Mouse (Mus musculus): Measurements from ENCODE around the gene Sar1a. TPM values are rescaled to one million over a fixed set of nuclear protein-coding genes. Genes with fewer than 3 reads are reported as not detected.

The Sar1a gene
- polyA plus RNA-seq, 1 experiment from 2014 or later = 62.1 TPM

DNA sequence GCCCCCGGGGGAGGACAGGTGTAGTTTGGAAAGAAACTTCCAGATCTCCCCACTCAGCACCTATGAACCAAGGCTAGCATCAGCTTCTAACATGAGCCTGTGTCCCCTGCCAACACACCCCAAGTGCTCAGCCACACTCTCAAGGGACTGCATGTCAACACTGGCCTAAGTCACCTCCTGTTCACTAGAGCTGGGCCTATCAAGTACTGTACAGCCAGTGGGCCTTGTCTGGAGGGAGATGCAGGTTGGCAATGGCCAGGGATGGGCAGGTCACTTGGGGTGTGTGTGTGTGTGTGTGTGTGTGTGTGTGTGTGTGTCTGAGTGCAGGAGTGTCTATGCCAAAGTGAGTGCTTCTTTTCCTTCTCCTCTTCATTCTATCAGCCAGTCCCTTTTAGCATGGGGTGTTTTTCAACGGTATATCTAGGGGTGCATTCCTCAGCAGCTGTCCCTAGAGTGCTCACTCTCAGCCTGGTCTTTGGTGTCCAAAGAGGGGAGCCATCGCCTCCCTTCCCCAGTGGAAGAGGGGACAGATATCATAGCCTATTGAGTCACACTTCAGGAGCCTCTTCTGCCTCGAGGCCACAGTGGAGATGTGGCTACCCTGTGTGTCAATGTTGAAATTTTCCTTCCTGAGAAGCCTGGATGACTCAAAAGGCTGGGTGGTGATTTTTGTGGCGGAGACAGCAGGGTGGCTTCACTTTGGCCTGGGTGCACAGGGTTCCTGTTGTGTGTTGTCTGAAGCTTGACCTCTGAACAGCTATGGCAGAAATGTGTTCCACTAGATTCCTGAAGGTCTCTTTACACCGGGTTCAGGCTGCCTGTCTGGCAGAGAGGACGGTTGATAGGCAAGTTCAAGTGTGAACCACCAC is 36.1 kb downstream of the Sar1a start:
- Histone ChIP-seq H3K27ac (ENCODE audit: low read depth) (peak overlapping the region; percentile 35; the same call in 1 of the 2 replicates), H3K4me3 (ENCODE audit: low read depth, low read length) (peak overlapping the region; percentile 59), H3K4me1 (ENCODE audit: insufficient read depth) (peaks cover 23% of the 10 kb centered on the region), H3K9me3 (ENCODE audit: low read length) (no peaks in the 10 kb centered on the region), H3K9ac (replicated peaks) (peak overlapping the region; percentile 59; the same call in 1 of the 2 replicates), H3K27me3 (ENCODE audit: insufficient read depth, low read length) (no peaks in the 10 kb centered on the region), H3K36me3 (replicated peaks; ENCODE audit: insufficient read depth, low read length) (no peaks in the 10 kb centered on the region), H3K4me2 (ENCODE audit: low read depth, low read length) (peak overlapping the region; percentile 84)
- ATAC-seq (peak; percentile 13; the same call in 1 of the 2 replicates), DNase-seq (no peak)
- TF ChIP-seq CTCF (IDR thresholded peaks at IDR 0.05; ENCODE audit: low read depth) (no peak), EP300 (IDR thresholded peaks at IDR 0.05; ENCODE audit: low read depth) (no peak)
- 64% methylated on average over 7 of the region's 7 CpGs for whole genome bisulfite sequencing (ENCODE audit: insufficient replicate concordance)

DNA sequence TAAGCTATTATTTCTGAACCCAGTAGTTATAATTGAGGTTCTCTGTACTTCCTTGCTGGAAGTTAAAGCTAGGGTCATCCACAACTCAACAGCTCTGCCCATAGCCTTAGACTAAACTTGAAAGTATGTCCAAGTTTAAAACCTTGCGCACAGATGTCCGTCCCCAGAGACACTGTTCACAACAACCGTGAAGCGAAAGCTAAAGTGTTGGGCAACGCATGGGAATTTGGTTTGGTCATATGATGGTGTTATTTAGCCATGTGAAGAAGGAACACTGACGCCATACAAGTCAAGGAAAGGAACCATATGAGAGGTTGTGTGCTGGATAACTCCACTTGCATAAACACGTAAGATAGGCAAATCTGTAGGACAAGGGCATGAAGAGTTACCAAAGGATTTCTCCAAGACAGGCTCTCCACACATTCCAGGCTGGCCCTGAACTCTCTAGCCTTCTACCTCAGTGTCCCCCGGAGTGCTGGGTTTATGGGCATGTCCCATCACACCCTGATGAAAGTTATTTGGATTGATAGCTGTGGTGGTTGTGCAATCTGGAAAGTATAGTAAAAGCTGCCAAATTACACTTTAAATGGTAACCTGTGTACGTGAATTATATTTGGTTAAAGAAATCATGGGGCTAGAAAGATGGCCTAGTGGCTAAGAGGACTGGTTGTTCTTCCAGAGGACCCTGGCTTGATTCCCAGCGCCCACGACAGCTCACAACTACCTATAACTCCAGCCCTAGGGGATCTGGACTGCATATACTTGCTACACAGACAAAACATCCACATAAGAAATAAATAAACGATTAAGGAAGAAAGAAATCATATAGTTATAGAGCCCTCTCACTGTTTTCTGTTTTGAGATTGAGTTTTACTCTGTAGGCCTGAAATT is 37.6 kb downstream of the Sar1a start:
- DNase-seq (no peak), ATAC-seq (no peak)
- H3K4me3 ChIP-seq (ENCODE audit: low read depth, low read length) = no peak overlapping the region
- H3K4me2 ChIP-seq (ENCODE audit: low read depth, low read length) = no peak overlapping the region
- H3K27ac ChIP-seq (ENCODE audit: low read depth) = no peak overlapping the region
- no peak overlapping the region for H3K9ac ChIP-seq (replicated peaks)
- peaks cover 23% of the 10 kb centered on the region for H3K4me1 ChIP-seq (ENCODE audit: insufficient read depth)
- no peaks in the 10 kb centered on the region for H3K9me3 ChIP-seq (ENCODE audit: low read length)
- 81% methylated on average over 12 of the region's 12 CpGs for WGBS (ENCODE audit: insufficient replicate concordance)
- H3K36me3 ChIP-seq (replicated peaks; ENCODE audit: insufficient read depth, low read length) = no peaks in the 10 kb centered on the region
- TF ChIP-seq CTCF (IDR thresholded peaks at IDR 0.05; ENCODE audit: low read depth) = no peak
- TF ChIP-seq EP300 (IDR thresholded peaks at IDR 0.05; ENCODE audit: low read depth) = no peak
- no peaks in the 10 kb centered on the region for H3K27me3 ChIP-seq (ENCODE audit: insufficient read depth, low read length)

- H3K36me3 ChIP-seq (replicated peaks; ENCODE audit: insufficient read depth, low read length) = no peaks in the 10 kb centered on the region
- H3K4me3 ChIP-seq (ENCODE audit: low read depth, low read length) = no peak overlapping the region
- H3K9ac ChIP-seq (replicated peaks) = no peak overlapping the region
- no peaks in the 10 kb centered on the region for H3K9me3 ChIP-seq (ENCODE audit: low read length)
- H3K4me1 ChIP-seq (ENCODE audit: insufficient read depth) = peaks cover 14% of the 10 kb centered on the region; the same call in 1 of the 2 replicates
- WGBS (ENCODE audit: insufficient replicate concordance) = 71% methylated on average over 7 of the region's 7 CpGs
- no peaks in the 10 kb centered on the region for H3K27me3 ChIP-seq (ENCODE audit: insufficient read depth, low read length)
- no peak for DNase-seq
- ATAC-seq = no peak
- no peak for TF ChIP-seq CTCF (IDR thresholded peaks at IDR 0.05; ENCODE audit: low read depth)
- no peak for TF ChIP-seq EP300 (IDR thresholded peaks at IDR 0.05; ENCODE audit: low read depth)
- no peak overlapping the region for H3K27ac ChIP-seq (ENCODE audit: low read depth)
- no peak overlapping the region for H3K4me2 ChIP-seq (ENCODE audit: low read depth, low read length)
These were observed 40.2 kb downstream of the Sar1a start for GRCm38 (mm10) chr10:61720331-61720730.

- DNase-seq (no peak), ATAC-seq (no peak)
- Histone ChIP-seq H3K9me3 (ENCODE audit: low read length) (no peaks in the 10 kb centered on the region), H3K9ac (replicated peaks) (no peak overlapping the region), H3K36me3 (replicated peaks; ENCODE audit: insufficient read depth, low read length) (no peaks in the 10 kb centered on the region), H3K4me2 (ENCODE audit: low read depth, low read length) (no peak overlapping the region), H3K27ac (ENCODE audit: low read depth) (no peak overlapping the region), H3K27me3 (ENCODE audit: insufficient read depth, low read length) (no peaks in the 10 kb centered on the region), H3K4me3 (ENCODE audit: low read depth, low read length) (no peak overlapping the region), H3K4me1 (ENCODE audit: insufficient read depth) (no peaks in the 10 kb centered on the region)
- TF ChIP-seq CTCF (IDR thresholded peaks at IDR 0.05; ENCODE audit: low read depth) = no peak
- no peak for TF ChIP-seq EP300 (IDR thresholded peaks at IDR 0.05; ENCODE audit: low read depth)
- 73% methylated on average over 3 of the region's 3 CpGs for WGBS (ENCODE audit: insufficient replicate concordance)
These were observed 42.1 kb downstream of the Sar1a start for GRCm38 (mm10) chr10:61722215-61722614.

DNA sequence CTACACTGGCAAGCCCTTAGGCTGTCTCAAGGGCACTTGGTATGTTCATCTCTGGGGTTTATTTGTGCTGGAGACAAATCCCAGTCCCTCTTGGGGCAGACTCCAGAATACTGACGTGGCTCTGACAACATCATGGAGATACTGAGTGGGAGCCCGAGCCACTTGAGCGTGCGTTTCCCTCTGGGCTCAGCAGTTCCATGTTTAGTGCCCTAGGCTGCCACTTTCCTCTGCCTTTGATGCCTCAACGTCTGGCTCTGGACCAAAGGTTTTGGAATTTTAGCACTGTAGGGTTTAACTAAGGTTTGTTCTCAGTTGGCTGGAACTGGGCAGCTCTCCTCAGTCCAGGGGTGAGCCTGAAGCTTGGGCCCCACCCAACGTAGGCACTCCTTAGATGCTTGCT is 43.2 kb downstream of the Sar1a start:
- WGBS (ENCODE audit: insufficient replicate concordance) = 76% methylated on average over 6 of the region's 6 CpGs
- TF ChIP-seq EP300 (IDR thresholded peaks at IDR 0.05; ENCODE audit: low read depth) = no peak
- TF ChIP-seq CTCF (IDR thresholded peaks at IDR 0.05; ENCODE audit: low read depth) = no peak

DNA sequence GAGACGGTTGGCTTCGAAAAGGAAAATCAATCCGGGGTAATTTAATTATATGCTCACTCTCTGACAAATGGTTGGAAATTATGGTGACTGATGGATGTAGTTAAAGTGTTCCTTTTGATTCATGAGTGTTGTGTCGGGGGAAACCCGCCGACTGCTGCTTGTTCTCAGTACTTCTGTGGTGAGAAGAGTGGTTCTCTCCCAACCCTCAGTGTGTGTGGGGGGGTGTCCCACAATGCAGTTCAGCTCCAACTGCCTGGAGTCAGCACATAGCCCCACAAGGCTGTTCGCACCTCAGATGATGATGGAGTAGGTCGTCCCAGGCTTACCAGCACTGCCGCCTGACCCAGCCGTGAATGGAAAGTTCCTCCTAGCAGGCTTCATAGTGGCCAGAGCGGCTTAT is 49.1 kb downstream of the Sar1a start:
- H3K36me3 ChIP-seq (replicated peaks; ENCODE audit: insufficient read depth, low read length) = 0 out of 2 replicates have a peak, but pooled peaks cover 2% of the 10 kb centered on the region
- no peaks in the 10 kb centered on the region for H3K4me1 ChIP-seq (ENCODE audit: insufficient read depth)
- H3K27ac ChIP-seq (ENCODE audit: low read depth) = no peak overlapping the region
- no peak overlapping the region for H3K9ac ChIP-seq (replicated peaks)
- no peaks in the 10 kb centered on the region for H3K9me3 ChIP-seq (ENCODE audit: low read length)
- ATAC-seq (no peak), DNase-seq (no peak)
- no peak overlapping the region for H3K4me3 ChIP-seq (ENCODE audit: low read depth, low read length)
- H3K27me3 ChIP-seq (ENCODE audit: insufficient read depth, low read length) = no peaks in the 10 kb centered on the region
- H3K4me2 ChIP-seq (ENCODE audit: low read depth, low read length) = no peak overlapping the region
- TF ChIP-seq EP300 (IDR thresholded peaks at IDR 0.05; ENCODE audit: low read depth) = no peak
- no peak for TF ChIP-seq CTCF (IDR thresholded peaks at IDR 0.05; ENCODE audit: low read depth)
- 77% methylated on average over 11 of the region's 11 CpGs for WGBS (ENCODE audit: insufficient replicate concordance)

More for the DNA sequence above, 43.2 kb downstream of the Sar1a start:
- Histone ChIP-seq H3K9me3 (ENCODE audit: low read length) (no peaks in the 10 kb centered on the region), H3K27me3 (ENCODE audit: insufficient read depth, low read length) (no peaks in the 10 kb centered on the region), H3K27ac (ENCODE audit: low read depth) (no peak overlapping the region), H3K9ac (replicated peaks) (no peak overlapping the region), H3K36me3 (replicated peaks; ENCODE audit: insufficient read depth, low read length) (no peaks in the 10 kb centered on the region), H3K4me2 (ENCODE audit: low read depth, low read length) (no peak overlapping the region), H3K4me1 (ENCODE audit: insufficient read depth) (no peaks in the 10 kb centered on the region), H3K4me3 (ENCODE audit: low read depth, low read length) (no peak overlapping the region)
- no peak for ATAC-seq
- DNase-seq = no peak

Data from liver, postnatal 0 days (tissue).